Mouse (Mus musculus) CH12.LX (cell line): ENCODE results near the gene Psmb8. TPM values are rescaled to one million over a fixed set of nuclear protein-coding genes. Genes with fewer than 3 reads are reported as not detected.
A peak's percentile ranks its signal among the peaks of the same experiment; 100 is the strongest.

Source experiments
- DNase-seq: peaks from one replicate; pipeline ENCODE4 v3.0.0-alpha.2; 2013; ENCODE audit errors: extremely low read depth
- H3K27ac ChIP-seq: 2 replicates; pipeline ENCODE4 v1.5.1; 2012; ENCODE audit warnings: low read depth, mild to moderate bottlenecking, control low read depth, moderate library complexity; ENCODE audit not compliant: insufficient read depth
- H3K27me3 ChIP-seq: replicated peaks from 2 replicates; pipeline ENCODE3; 2012; ENCODE audit warnings: inconsistent platforms
- H3K36me3 ChIP-seq, 2 experiments: replicated peaks in 1 of 2; 2 replicates each; pipeline versions ENCODE3 to v1.6.1; 2012; ENCODE audit warnings: inconsistent platforms in 1 of 2, low read length in 1 of 2, mild to moderate bottlenecking in 1 of 2, mixed read lengths in 1 of 2, moderate library complexity in 1 of 2; ENCODE audit not compliant: control insufficient read depth in 1 of 2, insufficient read depth in 1 of 2
- H3K4me1 ChIP-seq, 2 experiments: 2 replicates each; pipeline ENCODE4 v1.6.1; 2012; ENCODE audit warnings: inconsistent platforms in 1 of 2, moderate library complexity in 1 of 2; ENCODE audit not compliant: insufficient read depth in 2 of 2, control insufficient read depth in 1 of 2
- H3K4me2 ChIP-seq: 2 replicates; pipeline ENCODE4 v1.6.1; 2012; ENCODE audit warnings: low read depth, mild to moderate bottlenecking, control low read depth; ENCODE audit not compliant: poor library complexity, insufficient read depth, severe bottlenecking
- H3K4me3 ChIP-seq, 3 experiments: fragments of 150-350 bp in 1 of 3; sonication (generic) in 1 of 3; replicated peaks in 1 of 3; 2 replicates each; pipeline versions ENCODE3 to v1.5.1; 2011 to 2012; ENCODE audit warnings: low read depth in 2 of 3, low read length in 2 of 3, mild to moderate bottlenecking in 2 of 3, moderate library complexity in 2 of 3, control low read depth in 1 of 3, improper control_type of control experiment in 1 of 3, inconsistent platforms in 1 of 3, mixed read lengths in 1 of 3; ENCODE audit not compliant: poor library complexity in 1 of 3
- H3K79me2 ChIP-seq: replicated peaks from 2 replicates; pipeline ENCODE4 v1.6.1; 2012; ENCODE audit warnings: mild to moderate bottlenecking, moderate library complexity; ENCODE audit not compliant: control insufficient read depth, poor library complexity, insufficient read depth, severe bottlenecking; ENCODE audit errors: extremely low read depth
- H3K9ac ChIP-seq: 2 replicates; pipeline ENCODE4 v1.6.1; 2012; ENCODE audit warnings: low read depth, mild to moderate bottlenecking, control low read depth, moderate library complexity; ENCODE audit not compliant: insufficient read depth
- H3K9me3 ChIP-seq: replicated peaks from 2 replicates; pipeline ENCODE3; 2012; ENCODE audit warnings: low read length, inconsistent platforms, mixed read lengths
- CHD1 ChIP-seq: IDR thresholded peaks from 2 replicates; pipeline ENCODE4 v1.6.1; 2012; ENCODE audit warnings: low read depth, low read length, improper control_type of control experiment, inconsistent platforms
- CHD2 ChIP-seq: IDR thresholded peaks from 2 replicates; pipeline ENCODE4 v1.6.1; 2011; ENCODE audit warnings: low read length, improper control_type of control experiment
- CTCF ChIP-seq, 2 experiments: IDR thresholded peaks in 1 of 2; conservative IDR thresholded peaks in 1 of 2; 2 replicates each; pipeline ENCODE4 v1.5.1; 2011 to 2012; ENCODE audit warnings: low read depth in 2 of 2, low read length in 2 of 2, improper control_type of control experiment in 1 of 2, inconsistent platforms in 1 of 2, mild to moderate bottlenecking in 1 of 2, moderate library complexity in 1 of 2
- ELF1 ChIP-seq: IDR thresholded peaks from 2 replicates; pipeline ENCODE4 v1.6.1; 2014; ENCODE audit warnings: low read depth, mild to moderate bottlenecking, inconsistent platforms, low read length, improper control_type of control experiment
- KAT2A ChIP-seq: IDR thresholded peaks from 2 replicates; pipeline ENCODE4 v1.6.1; 2012; ENCODE audit warnings: low read length, improper control_type of control experiment, inconsistent platforms; ENCODE audit not compliant: insufficient replicate concordance
- MAFK ChIP-seq: IDR thresholded peaks from 2 replicates; pipeline ENCODE4 v1.6.1; 2011; ENCODE audit warnings: low read length, improper control_type of control experiment; ENCODE audit not compliant: insufficient replicate concordance
- MAZ ChIP-seq: IDR thresholded peaks from 2 replicates; pipeline ENCODE4 v1.6.1; 2012; ENCODE audit warnings: low read depth, mild to moderate bottlenecking, inconsistent platforms, low read length, improper control_type of control experiment, moderate library complexity
- MXI1 ChIP-seq: IDR thresholded peaks from 2 replicates; pipeline ENCODE4 v1.6.1; 2011; ENCODE audit warnings: mild to moderate bottlenecking, low read depth, low read length, improper control_type of control experiment
- NELFE ChIP-seq: IDR thresholded peaks from 2 replicates; pipeline ENCODE4 v1.6.1; 2011; ENCODE audit warnings: low read depth, low read length, improper control_type of control experiment
- NRF1 ChIP-seq: IDR thresholded peaks from 2 replicates; pipeline ENCODE4 v1.6.1; 2014; ENCODE audit warnings: low read depth, mild to moderate bottlenecking, inconsistent platforms, low read length, improper control_type of control experiment, moderate library complexity
- RAD21 ChIP-seq: IDR thresholded peaks from 2 replicates; pipeline ENCODE4 v1.6.1; 2011; ENCODE audit warnings: low read depth, mild to moderate bottlenecking, low read length, improper control_type of control experiment, moderate library complexity
- SIN3A ChIP-seq: IDR thresholded peaks from 2 replicates; pipeline ENCODE4 v1.6.1; 2012; ENCODE audit warnings: low read length, improper control_type of control experiment, inconsistent platforms
- SMC3 ChIP-seq: IDR thresholded peaks from 2 replicates; pipeline ENCODE4 v1.6.1; 2011; ENCODE audit warnings: low read depth, low read length, improper control_type of control experiment
- USF1 ChIP-seq: IDR thresholded peaks from 2 replicates; pipeline ENCODE4 v1.6.1; 2014; ENCODE audit warnings: low read depth, mild to moderate bottlenecking, inconsistent platforms, low read length, improper control_type of control experiment
- USF2 ChIP-seq: conservative IDR thresholded peaks from 2 replicates; pipeline ENCODE4 v1.6.1; 2011; ENCODE audit warnings: low read depth, low read length, improper control_type of control experiment
- ZKSCAN1 ChIP-seq: IDR thresholded peaks from 2 replicates; pipeline ENCODE4 v1.6.1; 2012; ENCODE audit warnings: low read depth, inconsistent platforms, low read length, improper control_type of control experiment, borderline replicate concordance
- dilution Hi-C: fragments of 300-500 bp; cut with MboI; formaldehyde crosslinking; loops from 2 replicates; pipeline ENCODE4 v1.14.3; 2020; ENCODE audit warnings: low sequenced_read_pairs; ENCODE audit not compliant: extremely low pct_unique_long_range_greater_than_20kb, extremely low pct_ligation_motif_present
- in situ Hi-C: fragments of 300-500 bp; cut with MboI; formaldehyde crosslinking; loops from 3 replicates; pipeline ENCODE4 v1.14.3; 2019; ENCODE audit warnings: low sequenced_read_pairs, low pct_ligation_motif_present, low pct_unique_long_range_greater_than_20kb, mixed read lengths
- polyA plus RNA-seq: library from polyadenylated mRNA; unstranded; fragments of >175 nt; gene quantifications from 2 replicates; pipeline ENCODE4 v1.2.1, GENCODE M21; 2012; ENCODE audit warnings: low read depth; ENCODE audit not compliant: insufficient read length
- total RNA-seq, 2 experiments: library from RNA; depleted of rRNA; stranded (reverse); fragments of 300-350 nt in 1 of 2; fragments of >200 nt in 1 of 2; gene quantifications; 2 replicates each; pipeline ENCODE4 v1.2.3; 2012 to 2014

Psmb8 gene
- total and polyA plus RNA-seq, 3 experiments = 652 to 989 (median 857) TPM

GRCm38 (mm10) chr17:34208421-34208820 lies 10.9 kb downstream of the Psmb8 start:
- TF ChIP-seq NRF1 = no peak
- no peak for TF ChIP-seq NELFE
- no peak for TF ChIP-seq RAD21
- TF ChIP-seq CHD2 = no peak
- TF ChIP-seq ZKSCAN1 = no peak
- no peak for TF ChIP-seq ELF1
- no peak for TF ChIP-seq MAFK
- TF ChIP-seq USF2 = no peak
- TF ChIP-seq SMC3 = no peak
- TF ChIP-seq MAZ = no peak
- TF ChIP-seq USF1 = no peak
- Histone ChIP-seq H3K36me3 (peaks cover 55 to 67% of the 10 kb centered on the region in 2 experiments), H3K4me2 (no peak overlapping the region), H3K4me1 (peaks cover 6 to 30% of the 10 kb centered on the region in 2 experiments), H3K9me3 (peaks cover 8% of the 10 kb centered on the region), H3K4me3 (no peak overlapping the region), H3K27me3 (no peaks in the 10 kb centered on the region), H3K27ac (no peak overlapping the region), H3K9ac (no peak overlapping the region), H3K79me2 (peaks cover 26% of the 10 kb centered on the region)
- in situ Hi-C loops (no loop called here), dilution Hi-C loops (no loop called here)
- no peak for DNase-seq

- Histone ChIP-seq H3K4me1 (peaks cover 6 to 25% of the 10 kb centered on the region in 2 experiments), H3K4me3 (no peak overlapping the region)
- TF ChIP-seq CHD1 (no peak), SIN3A (no peak), KAT2A (no peak), USF1 (no peak), MXI1 (no peak), CTCF (conservative IDR thresholded peaks at IDR 0.05 in 1 of 2, IDR thresholded peaks at IDR 0.05 in 1 of 2; ENCODE audit: low read depth in 2 of 2, low read length in 2 of 2) (peak; percentile 27 to 45; a peak in 3 of 4 replicates)
- TF ChIP-seq, all 38 proteins: peak for 1
- Histone ChIP-seq H3K27ac (no peak overlapping the region), H3K9ac (no peak overlapping the region), H3K79me2 (peaks cover 23% of the 10 kb centered on the region), H3K4me2 (no peak overlapping the region), H3K27me3 (no peaks in the 10 kb centered on the region), H3K36me3 (peaks cover 67 to 80% of the 10 kb centered on the region in 2 experiments), H3K9me3 (peaks cover 8% of the 10 kb centered on the region)
- DNase-seq = no peak
- in situ Hi-C loops (loop anchor here (5.0 kb wide), 1 partner anchor 32 kb away; no protein-coding TSS in a partner anchor), dilution Hi-C loops (no loop called here)
These were observed 12.2 kb downstream of the Psmb8 start for GRCm38 (mm10) chr17:34209680-34210079.
